Mouse (Mus musculus): ENCODE measurements around the gene Htr1f. TPM values are rescaled to one million over a fixed set of nuclear protein-coding genes. Genes with fewer than 3 reads are reported as not detected.
"Not testable (repeated sequence)": the region's sequence is repeated elsewhere in the genome, so short reads cannot be mapped to it uniquely, and the experiment has no call there.

Gene Htr1f
- under 1 TPM in 1 of 2 experiments, not detected in 1; 0.09 TPM for total RNA-seq (2021)
- long read RNA-seq, experiment 1: 0 reads
- long read RNA-seq, experiment 2, partial matches to known transcripts: 0 of 1 reads
- long read RNA-seq, experiment 2, other reads (novel, unspliced or antisense): 1 of 1 reads

- DNase-seq: peak; percentile 10
These were observed at the start of gene Htr1f for GRCm38 (mm10) chr16:65105184-65105931. Htr1f (minus strand) TSS chr16:65105854.

- DNase-seq: no peak
These were observed 34.1 kb upstream of the Htr1f start for GRCm38 (mm10) chr16:65139771-65140170.

- no peak for DNase-seq
These were observed 23.7 kb upstream of the Htr1f start for GRCm38 (mm10) chr16:65129391-65129790.

DNA sequence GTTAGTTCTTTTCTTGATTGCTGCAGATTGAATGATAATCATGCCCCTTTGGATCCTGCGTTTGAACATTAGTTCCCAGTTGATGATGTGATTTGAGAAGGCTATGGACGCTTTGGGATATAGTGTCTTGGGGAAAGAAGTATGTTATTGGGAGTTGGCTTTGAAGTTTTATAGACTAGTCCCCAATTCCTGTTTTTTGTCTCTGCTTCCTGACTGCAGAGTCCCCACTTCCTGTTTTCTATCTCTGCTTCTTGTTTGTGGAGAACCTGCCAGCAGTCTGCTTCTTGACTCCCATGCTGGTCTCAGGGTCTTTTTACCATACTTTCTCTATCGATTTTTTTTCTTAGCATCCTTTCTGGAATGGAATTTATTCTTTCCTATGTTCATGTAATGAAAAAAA is 22.2 kb upstream of the Htr1f start:
- no peak for DNase-seq

DNA sequence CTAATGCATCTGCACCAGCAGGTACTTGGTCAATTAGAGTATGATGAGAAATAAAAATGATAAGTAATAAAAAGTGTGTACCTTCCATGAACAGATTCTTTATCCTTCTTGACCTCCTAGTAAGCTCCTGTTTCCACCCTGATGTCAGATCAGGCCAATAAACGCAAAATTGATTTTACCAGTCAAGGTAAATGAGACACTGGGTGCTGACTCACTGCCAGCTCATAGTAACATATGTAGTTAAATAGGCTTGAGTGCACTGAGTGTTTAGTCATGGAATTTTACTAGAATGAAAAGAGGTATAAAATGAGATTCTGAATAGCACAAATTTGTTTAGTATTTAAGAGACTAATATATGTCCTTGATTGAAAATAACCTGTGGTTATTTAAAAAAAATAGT is 6.6 kb upstream of the Htr1f start:
- DNase-seq: no peak

DNA sequence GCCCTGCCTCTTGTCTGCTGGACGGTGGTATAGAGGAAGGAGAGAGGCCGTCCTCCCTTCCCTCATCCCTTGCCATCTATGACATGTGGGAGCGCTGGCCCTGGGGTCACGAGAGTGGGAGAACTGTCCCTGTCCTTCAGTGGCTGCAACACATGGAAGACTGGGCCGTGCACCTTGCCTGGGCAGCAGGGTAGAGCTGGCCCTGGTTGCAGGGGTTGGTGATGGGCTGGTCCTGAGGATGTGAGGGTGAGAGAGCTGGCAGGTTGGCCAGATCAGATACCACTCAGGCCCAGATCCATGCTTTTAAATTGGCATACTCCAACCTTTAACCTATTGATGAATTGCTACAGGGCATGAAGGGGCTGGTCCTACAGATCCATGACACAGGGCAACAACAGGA is 12.1 kb downstream of the Htr1f start:
- DNase-seq: no peak

GRCm38 (mm10) chr16:65083475-65083874 is 22.2 kb downstream of the Htr1f start:
- no peak for DNase-seq

DNA sequence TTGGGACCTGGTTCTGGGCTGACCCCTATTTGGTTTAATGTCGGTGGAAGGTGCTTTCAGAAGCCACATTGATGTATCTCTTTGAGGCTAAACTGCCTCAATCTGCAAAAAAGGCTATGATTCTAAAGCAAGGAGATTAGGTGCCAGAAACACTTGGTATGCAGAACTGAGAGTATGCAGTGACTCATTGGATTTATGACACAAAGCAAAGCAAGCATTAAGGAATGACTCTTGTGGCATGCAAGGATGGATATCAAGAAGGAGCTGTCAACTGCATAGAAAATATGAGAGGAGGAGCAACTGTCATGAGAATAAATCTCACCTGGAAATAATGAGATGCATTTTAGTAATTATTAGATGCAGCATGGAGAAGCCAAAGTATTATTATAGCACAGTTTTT is 35.8 kb downstream of the Htr1f start:
- no peak for DNase-seq

DNA sequence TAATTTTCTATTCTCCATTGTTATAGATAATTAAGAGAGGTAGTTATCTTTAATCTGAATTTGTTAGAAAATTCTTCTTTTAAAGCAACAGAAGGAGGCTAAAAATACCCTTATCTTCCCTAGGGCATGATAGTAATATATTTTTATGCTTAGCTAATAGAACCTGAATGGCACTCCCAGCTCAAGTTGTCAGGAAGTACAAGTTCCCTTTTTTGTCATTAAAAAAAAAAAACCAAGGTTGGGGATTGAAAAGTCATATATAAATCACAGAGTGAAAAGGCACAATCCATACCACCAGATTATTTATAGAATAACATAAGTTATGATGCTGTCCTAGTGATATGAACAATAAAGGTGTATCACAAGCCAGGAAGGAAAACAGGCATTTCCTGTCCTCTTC is 39.4 kb downstream of the Htr1f start:
- no peak for DNase-seq

GRCm38 (mm10) chr16:65037660-65038425 is 67.8 kb downstream of the Htr1f start:
- DNase-seq: not testable (repeated sequence)

- DNase-seq: no peak
These were observed 76.0 kb downstream of the Htr1f start for GRCm38 (mm10) chr16:65029675-65030074.

DNA sequence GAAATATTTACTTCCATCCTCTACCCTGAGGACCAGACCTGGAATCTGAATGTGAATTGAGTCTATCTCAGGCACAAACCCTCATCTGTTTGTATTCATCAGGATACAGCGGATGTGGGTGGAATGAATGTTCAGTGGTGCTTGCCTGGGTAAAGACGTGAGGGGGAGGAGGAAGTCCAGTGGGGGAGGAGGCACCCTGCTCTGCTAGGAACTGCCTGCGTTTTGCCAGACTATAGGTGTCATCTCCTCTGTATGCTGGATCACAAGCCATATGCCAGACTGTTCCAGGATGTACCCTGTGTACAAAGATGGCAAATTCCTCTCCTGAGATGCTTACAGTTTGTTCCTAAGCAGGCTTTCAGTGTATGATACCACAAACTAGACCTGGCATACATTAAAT is 83.3 kb downstream of the Htr1f start:
- DNase-seq: no peak

DNA sequence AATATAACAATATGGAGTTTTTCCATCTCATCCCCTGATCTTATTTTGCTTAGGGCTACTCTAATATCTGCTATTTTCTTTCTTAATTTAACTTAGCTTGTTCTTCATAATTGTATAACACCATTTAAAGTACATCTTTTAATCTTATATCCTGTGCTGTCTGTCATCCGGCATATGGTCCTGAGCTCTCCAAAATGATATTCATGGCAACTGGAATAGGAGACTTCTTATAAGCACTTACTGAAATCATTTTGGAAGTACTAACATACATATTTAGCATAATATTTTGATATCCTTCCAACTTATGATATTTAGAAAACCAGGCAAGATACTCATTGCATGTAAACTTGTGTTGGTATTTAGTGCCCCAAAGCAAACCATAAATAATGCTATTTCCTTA is 86.9 kb downstream of the Htr1f start:
- no peak for DNase-seq

DNA sequence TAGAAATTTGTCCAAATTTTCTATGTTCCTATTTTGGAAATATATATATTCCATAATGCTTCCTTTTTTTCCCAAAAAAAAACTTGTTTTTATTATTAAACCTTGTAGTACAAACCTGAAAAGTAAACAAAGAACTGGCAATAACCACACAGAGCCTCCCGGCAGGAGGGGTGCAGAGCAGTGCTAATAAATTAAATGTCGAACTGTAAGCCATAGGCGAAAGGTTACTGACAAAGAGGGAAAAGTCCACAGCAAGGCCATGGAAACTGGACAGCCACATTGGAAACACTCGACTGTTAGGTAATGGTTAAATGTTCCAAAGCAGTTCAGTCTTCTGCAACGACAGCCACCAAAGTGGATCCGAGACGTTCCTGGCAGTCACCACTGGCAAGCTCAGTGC is 87.5 kb downstream of the Htr1f start:
- DNase-seq: no peak

- no peak for DNase-seq
These were observed 88.1 kb downstream of the Htr1f start for GRCm38 (mm10) chr16:65017566-65017965.

DNA sequence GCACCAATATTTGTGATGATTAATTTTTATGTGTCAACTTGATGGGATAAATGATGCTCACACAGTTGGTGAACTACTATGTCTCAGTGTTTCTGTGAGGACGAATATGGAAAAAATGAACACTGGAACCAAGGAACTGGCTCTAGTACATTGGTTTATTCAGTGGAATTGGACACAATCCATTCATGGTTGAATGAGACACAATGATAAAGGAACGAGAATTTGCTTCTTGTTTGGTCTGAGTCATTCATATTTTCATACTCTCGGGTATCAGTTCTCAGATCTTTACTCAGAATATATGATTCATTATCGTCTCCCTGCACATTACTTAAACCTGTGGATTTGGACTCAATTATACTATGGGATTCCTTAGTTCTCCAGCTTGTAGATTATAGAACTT is 90.4 kb downstream of the Htr1f start:
- no peak for DNase-seq

DNA sequence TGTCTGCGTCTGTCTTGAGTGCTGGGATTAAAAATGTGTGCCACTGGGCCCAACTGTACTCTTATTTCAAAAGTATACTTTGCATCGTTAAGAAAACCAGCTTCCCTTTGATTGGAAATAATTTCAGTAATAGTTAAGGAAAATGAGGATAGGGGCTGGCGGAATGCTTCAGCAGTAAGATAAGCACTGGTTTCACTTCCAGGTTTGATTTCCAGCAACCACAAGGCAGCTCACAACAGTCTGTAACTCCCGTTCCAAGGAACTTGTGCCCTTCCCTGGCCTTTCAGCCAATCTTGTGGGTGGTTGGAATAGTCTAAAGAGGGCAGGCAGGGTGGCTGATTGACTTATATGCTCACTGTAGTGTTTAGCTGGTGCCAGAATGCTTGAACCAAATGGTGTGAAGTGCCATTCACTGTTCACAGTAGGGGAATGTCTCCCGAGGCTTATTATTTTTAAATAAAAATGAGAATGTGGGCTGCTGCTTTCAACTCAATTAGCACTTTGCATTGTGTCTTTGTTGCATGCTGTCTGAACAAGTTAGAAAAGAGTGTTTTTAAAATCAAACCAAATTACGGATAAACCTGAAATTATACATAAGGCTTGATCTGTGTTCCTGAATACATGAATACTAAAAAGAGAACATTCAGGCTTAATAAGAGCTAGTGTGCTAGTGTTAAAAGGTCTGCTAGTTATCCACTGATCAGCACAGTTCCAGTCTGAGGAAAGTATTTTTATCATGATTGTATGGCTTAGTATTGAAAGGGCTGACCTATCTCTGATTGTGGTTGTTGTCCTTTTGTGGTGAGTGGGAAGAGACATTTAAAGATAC is 103.4 kb downstream of the Htr1f start:
- DNase-seq: no peak

DNA sequence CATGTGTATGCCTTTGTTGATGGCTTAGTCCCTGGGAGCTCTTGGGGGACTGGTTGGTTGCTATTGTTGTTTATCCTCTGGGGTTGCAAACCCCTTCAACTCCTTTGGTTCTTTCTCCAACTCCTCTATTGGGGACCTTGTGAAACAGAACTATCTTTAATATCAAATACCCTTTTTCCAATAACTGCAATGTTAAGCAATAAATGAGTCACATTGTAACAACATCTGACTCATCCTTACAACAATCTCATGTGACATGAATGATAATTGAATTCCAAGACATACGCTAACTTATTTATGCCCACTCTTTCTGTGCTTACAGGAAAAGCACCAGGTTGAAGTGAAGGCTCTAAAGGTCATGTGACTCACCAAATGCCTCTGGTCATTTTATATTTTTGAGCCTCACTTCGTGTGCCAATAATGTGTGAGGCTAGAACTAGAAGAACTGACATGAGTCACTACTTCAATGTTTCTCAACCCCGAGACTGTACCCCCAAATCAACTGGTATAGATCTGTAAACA is 116.3 kb downstream of the Htr1f start:
- no peak for DNase-seq

DNA sequence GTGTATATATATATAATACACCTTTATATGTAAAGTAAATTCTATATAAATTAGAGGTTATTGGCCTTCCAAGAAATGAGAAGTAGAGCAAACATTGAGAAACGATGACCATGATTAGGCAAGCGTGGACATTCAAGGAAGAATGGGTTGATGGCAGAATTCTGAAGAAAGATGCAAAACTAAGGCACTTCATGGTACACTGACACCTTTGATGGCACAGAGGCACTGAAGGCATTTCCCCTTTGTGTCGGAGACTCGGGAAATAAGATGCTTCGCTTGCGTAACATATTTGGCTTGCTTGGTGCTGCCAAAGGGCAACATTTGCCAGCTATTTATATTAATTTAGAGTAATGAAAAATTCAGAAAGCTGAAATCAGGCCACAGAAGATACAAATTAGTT is 118.1 kb downstream of the Htr1f start:
- no peak for DNase-seq

DNA sequence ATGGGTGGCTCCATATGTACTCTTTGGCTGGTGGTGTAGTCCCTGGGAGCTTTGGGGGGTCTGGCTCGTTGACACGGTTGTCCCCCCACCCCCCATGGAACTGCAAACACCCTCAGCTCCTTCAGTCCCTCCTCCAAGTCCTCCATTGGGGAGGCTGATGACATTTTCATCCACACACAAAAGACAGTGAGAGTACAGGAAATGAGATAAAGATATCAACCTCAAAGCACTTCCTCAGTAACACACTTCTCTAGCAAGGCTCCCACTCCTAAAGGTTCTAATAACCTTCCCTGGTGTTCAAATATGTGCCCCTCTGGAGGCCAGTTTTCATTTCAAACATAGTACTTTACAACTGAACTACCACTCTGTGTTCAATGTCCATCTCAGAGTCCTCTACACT is 118.6 kb downstream of the Htr1f start:
- no peak for DNase-seq

DNA sequence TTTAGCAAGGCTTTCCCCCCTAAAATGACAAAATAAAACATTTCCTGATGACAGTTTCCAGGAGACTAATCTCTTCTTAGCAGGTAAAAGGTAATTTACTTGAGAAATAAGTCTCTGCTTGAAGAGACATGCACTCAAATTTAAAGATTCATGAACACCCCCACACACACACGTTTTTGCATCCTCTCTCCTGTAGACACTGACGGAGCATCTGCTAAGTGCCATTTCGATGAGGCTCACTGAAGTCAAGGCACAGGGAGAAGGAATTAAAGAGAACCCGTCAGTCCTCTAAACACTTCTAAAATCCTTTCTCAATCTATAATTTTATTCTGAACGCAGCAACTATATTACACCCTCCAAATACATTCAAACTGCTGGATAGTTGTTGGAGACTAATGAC is 131.0 kb downstream of the Htr1f start:
- DNase-seq: no peak

- DNase-seq: no peak
These were observed 131.9 kb downstream of the Htr1f start for GRCm38 (mm10) chr16:64973533-64974305.

All from adrenal gland, postnatal 10 days (tissue).